ENCODE assay signal across 8 mouse cellular contexts in the genomic region with DNA sequence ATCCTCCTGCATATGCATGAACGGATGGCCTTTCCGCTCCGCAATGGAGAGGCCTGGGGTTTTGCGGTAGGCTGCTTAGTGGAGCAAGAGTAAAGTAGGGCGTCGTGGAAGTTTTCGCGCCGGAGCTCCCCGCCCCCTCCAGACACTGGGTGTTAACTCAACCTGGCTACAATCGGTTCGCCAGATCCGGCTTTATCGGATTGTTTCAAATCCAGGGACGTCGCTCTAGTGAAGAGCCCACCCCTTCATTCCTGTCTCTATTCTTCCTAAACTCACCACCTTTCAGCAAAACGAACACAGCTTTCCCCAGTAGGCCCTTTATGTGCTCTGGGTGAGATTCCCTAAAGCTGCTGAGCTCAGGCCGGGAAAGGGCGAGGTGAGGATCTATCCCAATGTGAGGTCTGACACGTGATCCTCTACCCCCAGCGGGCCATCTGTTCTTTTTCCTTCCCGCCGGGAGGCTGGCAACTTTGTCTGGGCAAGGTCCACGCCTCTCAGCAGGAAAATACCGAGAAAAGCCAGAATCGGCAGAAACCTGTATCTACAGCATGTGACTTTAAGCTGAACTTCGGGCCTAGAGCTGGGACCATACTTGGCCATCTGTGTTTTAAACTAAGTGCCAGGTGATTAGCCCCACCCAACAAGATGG. TPM values are rescaled to one million over a fixed set of nuclear protein-coding genes. Genes with fewer than 3 reads are reported as not detected.
DNase-seq lines count a peak whose midpoint lies in the region; ATAC-seq and TF ChIP-seq lines count a peak whose summit lies in the region.

No protein-coding gene starts in this region.

- WGBS in cerebellum, adult 2 months = under 1% methylated on average over 27 of the region's 27 CpGs
- 2% methylated on average over 27 of the region's 27 CpGs for WGBS in hindbrain, embryonic 13.5 days
- WGBS in limb, embryonic 11.5 days = 1% methylated on average over 27 of the region's 27 CpGs
- WGBS in midbrain, embryonic 15.5 days = 3% methylated on average over 27 of the region's 27 CpGs

- peaks cover 16% of the 10 kb centered on the region for H3K4me1 ChIP-seq in cerebellum, adult 2 months (ENCODE audit: control insufficient read depth, insufficient read depth, low read length)
- H3K4me1 ChIP-seq in hindbrain, embryonic 13.5 days (replicated peaks) = peaks cover 41% of the 10 kb centered on the region
- peaks cover 24% of the 10 kb centered on the region for H3K4me1 ChIP-seq in limb, embryonic 11.5 days (ENCODE audit: control insufficient read depth, insufficient read depth, low read length)
- peaks cover 37% of the 10 kb centered on the region for H3K4me1 ChIP-seq in midbrain, embryonic 15.5 days

- H3K4me2 ChIP-seq in hindbrain, embryonic 13.5 days = peak overlapping the region; percentile 93
- peak overlapping the region; percentile 76 for H3K4me2 ChIP-seq in limb, embryonic 11.5 days (ENCODE audit: low read depth, severe bottlenecking)
- H3K4me2 ChIP-seq in midbrain, embryonic 15.5 days = peak overlapping the region; percentile 90

- no peak for TF ChIP-seq CTCF in cerebellum, adult 2 months (IDR thresholded peaks at IDR 0.05; ENCODE audit: borderline replicate concordance, insufficient read depth, low read depth, low read length)

- H3K4me3 ChIP-seq in cerebellum, adult 2 months (replicated peaks; ENCODE audit: insufficient read depth, low read depth, low read length) = peak overlapping the region; percentile 47
- peak overlapping the region; percentile 43 for H3K4me3 ChIP-seq in hindbrain, embryonic 13.5 days
- peak overlapping the region; percentile 31 for H3K4me3 ChIP-seq in limb, embryonic 11.5 days (ENCODE audit: low read depth, low read length)
- H3K4me3 ChIP-seq in midbrain, embryonic 15.5 days = peak overlapping the region; percentile 40

- no peak; the same call in 1 of the 2 replicates for ATAC-seq in hindbrain, embryonic 13.5 days (ENCODE audit: low FRiP score)
- no peak; the same call in 1 of the 2 replicates for ATAC-seq in limb, embryonic 11.5 days (ENCODE audit: insufficient number of reproducible peaks, low FRiP score, low TSS enrichment, low read depth)
- ATAC-seq in midbrain, embryonic 15.5 days (replicated peaks) = no peak

- no peaks in the 10 kb centered on the region for H3K9me3 ChIP-seq in hindbrain, embryonic 13.5 days
- H3K9me3 ChIP-seq in limb, embryonic 11.5 days (ENCODE audit: control insufficient read depth, low read length) = no peaks in the 10 kb centered on the region
- no peaks in the 10 kb centered on the region for H3K9me3 ChIP-seq in midbrain, embryonic 15.5 days

- peak; percentile 57; the same call in 1 of the 2 replicates for TF ChIP-seq POLR2A in cerebellum, adult 2 months (IDR thresholded peaks at IDR 0.05; ENCODE audit: borderline replicate concordance, insufficient read depth, low read length)

- no peaks in the 10 kb centered on the region for H3K36me3 ChIP-seq in hindbrain, embryonic 13.5 days
- H3K36me3 ChIP-seq in limb, embryonic 11.5 days (ENCODE audit: control insufficient read depth, insufficient read depth, low read length) = no peaks in the 10 kb centered on the region
- H3K36me3 ChIP-seq in midbrain, embryonic 15.5 days (replicated peaks) = no peaks in the 10 kb centered on the region

- H3K27ac ChIP-seq in cerebellum, adult 2 months (ENCODE audit: insufficient read depth, low read length) = peak overlapping the region; percentile 98
- H3K27ac ChIP-seq in hindbrain, embryonic 13.5 days = no peak overlapping the region
- no peak overlapping the region for H3K27ac ChIP-seq in limb, embryonic 11.5 days (replicated peaks; ENCODE audit: low read depth, low read length)
- no peak overlapping the region for H3K27ac ChIP-seq in midbrain, embryonic 15.5 days

- no peaks in the 10 kb centered on the region for H3K27me3 ChIP-seq in cerebellum, adult 2 months (ENCODE audit: control insufficient read depth, insufficient read depth, low read length)
- H3K27me3 ChIP-seq in hindbrain, embryonic 13.5 days = peaks cover 79% of the 10 kb centered on the region
- peaks cover 19% of the 10 kb centered on the region for H3K27me3 ChIP-seq in limb, embryonic 11.5 days (ENCODE audit: control insufficient read depth, insufficient read depth, low read length)
- peaks cover 62% of the 10 kb centered on the region for H3K27me3 ChIP-seq in midbrain, embryonic 15.5 days (replicated peaks)

- peak overlapping the region; percentile 62 for H3K9ac ChIP-seq in hindbrain, embryonic 13.5 days
- peak overlapping the region; percentile 47 for H3K9ac ChIP-seq in limb, embryonic 11.5 days (ENCODE audit: low read length)
- peak overlapping the region; percentile 39; the same call in 1 of the 2 replicates for H3K9ac ChIP-seq in midbrain, embryonic 15.5 days

- DNase-seq in right cerebral cortex, adult 18-20 months = peak; percentile 64
- no peak for DNase-seq in right cerebral cortex, adult 2 months (ENCODE audit: low spot score in 2 of 2)
- peak; percentile 99 for DNase-seq in cerebellum, adult 2 months
- peak; percentile 49 for DNase-seq in forelimb bud, embryonic 11.5 days (ENCODE audit: low read depth, low spot score)
- peak; percentile 72 for DNase-seq in limb, embryonic 11.5 days (ENCODE audit: low spot score)
- no peak for DNase-seq in thymus, postnatal 4 days

RNA-seq across cellular contexts. Expression of gene Klf9, which starts 4.7 kb away (rescaled TPM):
- 93.5 and 97.3 TPM in 2 replicates for polyA plus RNA-seq in cerebellum, adult 2 months (2012; rRNA removed)
- polyA plus RNA-seq in hindbrain, embryonic 13.5 days (2015; fragmentation: Nextera tagmentation; extraction: Ambion mirVana) = 1.4 and 1.8 TPM in 2 replicates
- polyA plus RNA-seq in limb, embryonic 11.5 days (2014; fragmentation: Nextera tagmentation; extraction: Ambion mirVana) = 1.2 and 1.6 TPM in 2 replicates
- polyA plus RNA-seq in midbrain, embryonic 15.5 days (2015; fragmentation: Nextera tagmentation; extraction: Ambion mirVana) = 2.4 and 2.7 TPM in 2 replicates

Comparison
In these comparisons a context has a peak if more than half of its experiments do, and no peak if none do; other contexts are left out.
1. DNase-seq: peak in right cerebral cortex, adult 18-20 months (single experiment), cerebellum, adult 2 months (2 of 2), forelimb bud, embryonic 11.5 days (single experiment) and limb, embryonic 11.5 days (single experiment); none in right cerebral cortex, adult 2 months (0 of 2) and thymus, postnatal 4 days (single experiment).
2. RNA of gene Klf9, which starts 4.7 kb away (polyA plus RNA-seq): 93.5 to 97.3 TPM in cerebellum, adult 2 months; 2.4 to 2.7 TPM in midbrain, embryonic 15.5 days, 1.4 to 1.8 TPM in hindbrain, embryonic 13.5 days and 1.2 to 1.6 TPM in limb, embryonic 11.5 days; every median in the first group is over 10 times any median in the second.
3. Peak in every context shown above with its lines, with median percentiles within 50 percentile points of each other: H3K4me3 ChIP-seq, H3K4me2 ChIP-seq and H3K9ac ChIP-seq.